Mouse (Mus musculus) midbrain, embryonic 15.5 days (tissue): ENCODE measurements around the gene Mkrn1. TPM values are rescaled to one million over a fixed set of nuclear protein-coding genes. Genes with fewer than 3 reads are reported as not detected.
"Not testable (repeated sequence)": the region's sequence is repeated elsewhere in the genome, so short reads cannot be mapped to it uniquely, and the experiment has no call there.

ENCODE experiments used
- ATAC-seq: fragments of 200-750 bp; cut with Nextera tagmentation; replicated peaks from 2 replicates; pipeline ENCODE4 v1.8.0; 2017; ENCODE audit warnings: moderate TSS enrichment
- H3K27ac ChIP-seq: fragments of 300-500 bp; sonication (generic); 2 replicates; pipeline ENCODE4 v1.5.1; 2015; ENCODE audit warnings: mild to moderate bottlenecking, inconsistent platforms
- H3K27me3 ChIP-seq: fragments of 300-500 bp; sonication (generic); replicated peaks from 2 replicates; pipeline ENCODE4 v1.6.1; 2015; ENCODE audit warnings: inconsistent platforms
- H3K36me3 ChIP-seq: fragments of 300-500 bp; sonication (generic); replicated peaks from 2 replicates; pipeline ENCODE4 v1.6.1; 2015; ENCODE audit warnings: inconsistent platforms
- H3K4me1 ChIP-seq: fragments of 300-500 bp; sonication (generic); 2 replicates; pipeline ENCODE4 v1.6.1; 2015; ENCODE audit warnings: inconsistent platforms
- H3K4me2 ChIP-seq: fragments of 300-500 bp; sonication (generic); 2 replicates; pipeline ENCODE4 v1.6.1; 2015; ENCODE audit warnings: inconsistent platforms, mild to moderate bottlenecking, moderate library complexity
- H3K4me3 ChIP-seq: fragments of 300-500 bp; sonication (generic); 2 replicates; pipeline ENCODE4 v1.5.1; 2015; ENCODE audit warnings: mild to moderate bottlenecking, inconsistent platforms
- H3K9ac ChIP-seq: fragments of 300-500 bp; sonication (generic); 2 replicates; pipeline ENCODE4 v1.6.1; 2015; ENCODE audit warnings: mild to moderate bottlenecking, inconsistent platforms
- H3K9me3 ChIP-seq: fragments of 300-500 bp; sonication (generic); 2 replicates; pipeline ENCODE4 v1.6.1; 2016; ENCODE audit warnings: inconsistent platforms
- WGBS: fragments of 180-500 bp; shearing (Covaris S2); methylation state at CpG from one replicate; pipeline ENCODE4 v1.1.7; 2015; ENCODE audit warnings: mixed read lengths; 5-methylcytosine and 5-hydroxymethylcytosine counted together
- polyA plus RNA-seq: library from polyadenylated mRNA; unstranded; fragments of >200 nt; fragmentation: Nextera tagmentation; extraction: Ambion mirVana; gene quantifications from 2 replicates; pipeline ENCODE4 v1.2.1, GENCODE M21; 2015

Mkrn1 gene
- polyA plus RNA-seq, 1 experiment from 2014 or later = 269 TPM

DNA sequence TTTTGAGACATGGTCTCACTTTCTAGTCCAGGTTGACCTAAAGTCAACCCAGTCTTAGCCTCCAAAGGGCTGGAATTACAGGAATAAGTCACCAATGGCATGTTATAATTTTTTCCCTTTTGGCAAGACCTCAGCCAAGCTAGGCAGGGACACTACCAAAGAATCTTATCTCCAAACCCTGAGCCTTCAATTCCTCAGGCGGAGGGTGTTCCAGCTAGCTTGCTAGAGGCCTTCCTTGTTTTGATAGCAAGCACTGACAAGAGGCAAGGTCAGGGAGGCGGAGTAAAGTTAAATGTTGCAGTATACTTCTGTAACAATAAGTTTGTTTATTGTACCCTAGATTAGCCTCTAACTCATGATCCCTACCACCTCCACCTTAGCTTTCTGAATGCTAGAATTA, 4.9 kb upstream of the Mkrn1 start:
- H3K4me3 ChIP-seq = no peak overlapping the region
- WGBS = 87% methylated on average over 2 of the region's 2 CpGs
- H3K9me3 ChIP-seq = no peaks in the 10 kb centered on the region
- no peaks in the 10 kb centered on the region for H3K36me3 ChIP-seq
- no peak overlapping the region for H3K27ac ChIP-seq
- H3K27me3 ChIP-seq = no peaks in the 10 kb centered on the region
- H3K4me1 ChIP-seq = 0 out of 2 replicates have a peak, but pooled peaks cover 3% of the 10 kb centered on the region
- ATAC-seq = no peak
- no peak overlapping the region for H3K9ac ChIP-seq
- no peak overlapping the region for H3K4me2 ChIP-seq

- WGBS = 93% methylated on average over 7 of the region's 7 CpGs
- H3K4me2 ChIP-seq = no peak overlapping the region
- no peaks in the 10 kb centered on the region for H3K27me3 ChIP-seq
- H3K27ac ChIP-seq = no peak overlapping the region
- H3K36me3 ChIP-seq = no peaks in the 10 kb centered on the region
- ATAC-seq = no peak
- H3K9me3 ChIP-seq = no peaks in the 10 kb centered on the region
- H3K4me1 ChIP-seq = 0 out of 2 replicates have a peak, but pooled peaks cover 3% of the 10 kb centered on the region
- H3K9ac ChIP-seq = no peak overlapping the region
- no peak overlapping the region for H3K4me3 ChIP-seq
Measured at GRCm38 (mm10) chr6:39423686-39424085, 3.4 kb upstream of the Mkrn1 start.

DNA sequence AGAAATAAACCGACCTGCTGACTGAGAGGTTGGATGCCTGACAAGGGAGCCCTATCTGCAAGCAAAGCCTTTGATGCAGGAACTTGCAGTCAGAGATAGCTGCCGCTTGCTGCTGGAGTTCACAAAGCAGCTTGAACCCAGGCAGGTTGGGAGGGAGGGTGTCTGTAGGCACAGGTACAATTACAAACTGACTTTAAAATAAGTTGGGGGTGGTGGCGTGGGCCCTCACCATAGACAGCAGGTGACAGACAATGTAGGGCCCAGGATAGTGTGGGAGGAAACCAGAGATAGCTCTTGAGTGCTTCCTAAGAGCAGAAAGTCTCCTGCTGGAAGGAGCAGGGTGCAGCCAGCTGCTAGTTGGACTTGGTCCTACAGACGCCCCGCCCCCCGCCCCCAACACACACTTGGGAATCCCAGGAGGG, 2.9 kb upstream of the Mkrn1 start:
- H3K4me3 ChIP-seq = no peak overlapping the region
- ATAC-seq = no peak
- no peaks in the 10 kb centered on the region for H3K9me3 ChIP-seq
- no peaks in the 10 kb centered on the region for H3K27me3 ChIP-seq
- H3K36me3 ChIP-seq = no peaks in the 10 kb centered on the region
- H3K27ac ChIP-seq = no peak overlapping the region
- 69% methylated on average over 6 of the region's 6 CpGs for WGBS
- H3K9ac ChIP-seq = no peak overlapping the region
- H3K4me1 ChIP-seq = peaks cover 7% of the 10 kb centered on the region
- H3K4me2 ChIP-seq = no peak overlapping the region

DNA sequence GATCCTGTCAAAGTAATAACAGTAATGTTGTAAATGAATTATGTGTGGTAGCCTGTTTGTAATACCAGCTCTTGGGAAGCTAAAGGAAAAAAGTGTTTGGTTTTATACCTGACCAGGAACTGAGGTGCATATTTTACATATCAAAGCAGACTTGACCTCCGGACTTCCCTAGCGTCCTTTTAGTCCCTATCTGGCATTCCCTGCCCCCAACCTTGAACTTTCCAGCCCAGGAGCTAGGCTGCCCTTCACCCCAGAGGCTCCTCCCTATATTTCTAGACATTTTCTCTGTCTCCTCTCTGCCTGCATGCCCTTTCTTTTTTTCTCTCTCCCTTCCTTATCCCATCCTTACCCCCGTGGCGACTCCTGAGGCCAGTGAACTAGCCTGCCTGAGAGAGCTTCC, 605 bp upstream of the Mkrn1 start:
- Histone ChIP-seq H3K4me3 (peak overlapping the region; percentile 70), H3K4me2 (peak overlapping the region; percentile 66), H3K27ac (peak overlapping the region; percentile 94), H3K36me3 (no peaks in the 10 kb centered on the region), H3K9me3 (no peaks in the 10 kb centered on the region), H3K9ac (no peak overlapping the region), H3K4me1 (peaks cover 18% of the 10 kb centered on the region), H3K27me3 (no peaks in the 10 kb centered on the region)
- no peak for ATAC-seq
- WGBS = 44% methylated on average over 4 of the region's 4 CpGs

DNA sequence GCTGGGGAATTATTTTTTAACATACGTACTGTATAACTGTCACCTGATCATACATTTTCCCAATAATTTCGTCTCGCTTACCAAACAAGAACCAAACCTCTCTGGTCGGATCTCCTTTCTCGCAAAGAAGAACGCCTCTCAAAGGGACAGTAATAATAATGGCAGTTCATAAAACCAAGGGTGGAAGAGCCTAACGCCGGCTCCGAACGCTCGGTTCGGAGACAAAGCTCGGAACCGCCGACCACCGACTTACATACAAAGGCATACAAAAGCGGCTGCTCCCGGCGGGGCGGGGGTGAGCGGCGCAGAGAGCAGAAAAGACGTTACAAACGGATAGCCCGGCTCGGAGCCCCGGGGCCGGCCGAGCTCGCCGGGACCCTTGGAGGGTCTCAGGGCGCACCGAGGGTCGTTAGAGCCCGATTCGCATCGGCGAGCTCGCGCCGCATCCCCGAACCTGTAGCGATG, 844 bp downstream of the Mkrn1 start:
- Histone ChIP-seq H3K9me3 (no peaks in the 10 kb centered on the region), H3K4me3 (peak overlapping the region; percentile 70), H3K4me1 (peaks cover 22% of the 10 kb centered on the region), H3K27me3 (no peaks in the 10 kb centered on the region), H3K4me2 (peak overlapping the region; percentile 66), H3K36me3 (no peaks in the 10 kb centered on the region), H3K27ac (peak overlapping the region; percentile 94), H3K9ac (peak overlapping the region; percentile 90)
- no peak for ATAC-seq
- 0% methylated on average over 43 of the region's 43 CpGs for WGBS

GRCm38 (mm10) chr6:39416654-39417053, 3.6 kb downstream of the Mkrn1 start:
- H3K4me3 ChIP-seq, ATAC-seq, H3K4me2 ChIP-seq, H3K9ac ChIP-seq, H3K36me3 ChIP-seq, H3K9me3 ChIP-seq, H3K27me3 ChIP-seq, H3K27ac ChIP-seq: not testable (repeated sequence)
- H3K4me1 ChIP-seq = peaks cover 31% of the 10 kb centered on the region

- H3K4me3 ChIP-seq = no peak overlapping the region
- no peaks in the 10 kb centered on the region for H3K9me3 ChIP-seq
- no peaks in the 10 kb centered on the region for H3K27me3 ChIP-seq
- 0 out of 2 replicates have a peak, but pooled peaks cover 1% of the 10 kb centered on the region for H3K36me3 ChIP-seq
- 50% methylated on average over 3 of the region's 5 CpGs for WGBS
- ATAC-seq = no peak
- H3K27ac ChIP-seq = no peak overlapping the region
- no peak overlapping the region for H3K9ac ChIP-seq
- no peak overlapping the region for H3K4me2 ChIP-seq
- H3K4me1 ChIP-seq = peaks cover 31% of the 10 kb centered on the region
Measured at GRCm38 (mm10) chr6:39415762-39416161, 4.5 kb downstream of the Mkrn1 start.

GRCm38 (mm10) chr6:39414106-39414505, 6.2 kb downstream of the Mkrn1 start:
- Histone ChIP-seq H3K4me3 (no peak overlapping the region), H3K27me3 (no peaks in the 10 kb centered on the region), H3K27ac (peak overlapping the region; percentile 23; the same call in 1 of the 2 replicates), H3K4me2 (no peak overlapping the region), H3K36me3 (peaks cover 6% of the 10 kb centered on the region; the same call in 1 of the 2 replicates), H3K9me3 (no peaks in the 10 kb centered on the region), H3K4me1 (peaks cover 28% of the 10 kb centered on the region), H3K9ac (no peak overlapping the region)
- 66% methylated on average over 1 of the region's 1 CpGs for WGBS
- no peak for ATAC-seq

- H3K4me2 ChIP-seq = no peak overlapping the region
- no peaks in the 10 kb centered on the region for H3K4me1 ChIP-seq
- no peaks in the 10 kb centered on the region for H3K27me3 ChIP-seq
- no peak for ATAC-seq
- H3K27ac ChIP-seq = no peak overlapping the region
- WGBS = 93% methylated on average over 5 of the region's 5 CpGs
- H3K9ac ChIP-seq = no peak overlapping the region
- H3K4me3 ChIP-seq = no peak overlapping the region
- no peaks in the 10 kb centered on the region for H3K9me3 ChIP-seq
- H3K36me3 ChIP-seq = peaks cover 31% of the 10 kb centered on the region
Measured at GRCm38 (mm10) chr6:39406480-39406879, 13.8 kb downstream of the Mkrn1 start.

GRCm38 (mm10) chr6:39403136-39403535, 17.1 kb downstream of the Mkrn1 start:
- H3K27ac ChIP-seq = no peak overlapping the region
- 93% methylated on average over 2 of the region's 2 CpGs for WGBS

GRCm38 (mm10) chr6:39400343-39400742, 19.9 kb downstream of the Mkrn1 start:
- no peak overlapping the region for H3K9ac ChIP-seq
- no peak for ATAC-seq
- peaks cover 36% of the 10 kb centered on the region for H3K36me3 ChIP-seq
- no peaks in the 10 kb centered on the region for H3K4me1 ChIP-seq
- no peaks in the 10 kb centered on the region for H3K27me3 ChIP-seq
- no peak overlapping the region for H3K4me3 ChIP-seq
- no peaks in the 10 kb centered on the region for H3K9me3 ChIP-seq
- H3K27ac ChIP-seq = no peak overlapping the region
- H3K4me2 ChIP-seq = no peak overlapping the region
- WGBS = 61% methylated on average over 7 of the region's 7 CpGs

More at GRCm38 (mm10) chr6:39403136-39403535, 17.1 kb downstream of the Mkrn1 start:
- Histone ChIP-seq H3K9ac (no peak overlapping the region), H3K27me3 (no peaks in the 10 kb centered on the region), H3K36me3 (peaks cover 39% of the 10 kb centered on the region), H3K4me1 (no peaks in the 10 kb centered on the region), H3K4me2 (no peak overlapping the region), H3K9me3 (no peaks in the 10 kb centered on the region), H3K4me3 (no peak overlapping the region)
- ATAC-seq = no peak

GRCm38 (mm10) chr6:39398342-39398741, 21.9 kb downstream of the Mkrn1 start:
- Histone ChIP-seq H3K27ac (no peak overlapping the region), H3K4me2 (no peak overlapping the region), H3K4me3 (no peak overlapping the region), H3K9ac (no peak overlapping the region), H3K4me1 (no peaks in the 10 kb centered on the region), H3K27me3 (no peaks in the 10 kb centered on the region), H3K36me3 (peaks cover 22% of the 10 kb centered on the region), H3K9me3 (no peaks in the 10 kb centered on the region)
- 94% methylated on average over 9 of the region's 9 CpGs for WGBS
- no peak for ATAC-seq

GRCm38 (mm10) chr6:39397046-39397445, 23.2 kb downstream of the Mkrn1 start:
- Histone ChIP-seq H3K27ac (no peak overlapping the region), H3K9ac (no peak overlapping the region), H3K4me2 (no peak overlapping the region), H3K27me3 (no peaks in the 10 kb centered on the region), H3K9me3 (no peaks in the 10 kb centered on the region), H3K4me1 (no peaks in the 10 kb centered on the region), H3K36me3 (peaks cover 19% of the 10 kb centered on the region), H3K4me3 (no peak overlapping the region)
- ATAC-seq = no peak
- WGBS = 93% methylated on average over 6 of the region's 6 CpGs
